Mouse (Mus musculus) cerebellum, adult 9-10 months (tissue): ENCODE results near the gene Notch1.
A peak's percentile ranks its signal among the peaks of the same experiment; 100 is the strongest.

Source experiments
- DNase-seq: peaks from one replicate; pipeline ENCODE4 v3.0.0; 2022

The Notch1 gene

GRCm38 (mm10) chr2:26516275-26516674, at the start of gene Notch1:
TSS of gene Notch1 (minus strand) at chr2:26516663.
- DNase-seq: no peak

- peak; percentile 25 for DNase-seq
Measured at GRCm38 (mm10) chr2:26566221-26566620, 49.8 kb upstream of the Notch1 start.

- peak; percentile 42 for DNase-seq
Measured at GRCm38 (mm10) chr2:26561351-26562016, 45.0 kb upstream of the Notch1 start.

GRCm38 (mm10) chr2:26560506-26560905, 44.0 kb upstream of the Notch1 start:
- no peak for DNase-seq

GRCm38 (mm10) chr2:26556535-26556993, 40.1 kb upstream of the Notch1 start:
- DNase-seq: no peak

- DNase-seq: no peak
Measured at GRCm38 (mm10) chr2:26555076-26555475, 38.6 kb upstream of the Notch1 start.

- DNase-seq: no peak
Measured at GRCm38 (mm10) chr2:26553904-26554303, 37.4 kb upstream of the Notch1 start.

GRCm38 (mm10) chr2:26552066-26552465, 35.6 kb upstream of the Notch1 start:
- no peak for DNase-seq

GRCm38 (mm10) chr2:26551446-26551845, 35.0 kb upstream of the Notch1 start:
- no peak for DNase-seq

- no peak for DNase-seq
Measured at GRCm38 (mm10) chr2:26550777-26551176, 34.3 kb upstream of the Notch1 start.

- no peak for DNase-seq
Measured at GRCm38 (mm10) chr2:26550205-26550604, 33.7 kb upstream of the Notch1 start.

- no peak for DNase-seq
Measured at GRCm38 (mm10) chr2:26549801-26550200, 33.3 kb upstream of the Notch1 start.

- peak; percentile 44 for DNase-seq
Measured at GRCm38 (mm10) chr2:26547481-26547880, 31.0 kb upstream of the Notch1 start.

GRCm38 (mm10) chr2:26544265-26544664, 27.8 kb upstream of the Notch1 start:
- DNase-seq: no peak

GRCm38 (mm10) chr2:26543768-26544167, 27.3 kb upstream of the Notch1 start:
- DNase-seq: no peak

GRCm38 (mm10) chr2:26543155-26543554, 26.7 kb upstream of the Notch1 start:
- no peak for DNase-seq

GRCm38 (mm10) chr2:26541258-26541910, 24.9 kb upstream of the Notch1 start:
- DNase-seq: no peak

- DNase-seq: no peak
Measured at GRCm38 (mm10) chr2:26540721-26541120, 24.3 kb upstream of the Notch1 start.

GRCm38 (mm10) chr2:26539516-26539915, 23.1 kb upstream of the Notch1 start:
- no peak for DNase-seq

GRCm38 (mm10) chr2:26535517-26536045, 19.1 kb upstream of the Notch1 start:
- peak; percentile 19 for DNase-seq

- no peak for DNase-seq
Measured at GRCm38 (mm10) chr2:26534616-26535015, 18.2 kb upstream of the Notch1 start.

GRCm38 (mm10) chr2:26534161-26534560, 17.7 kb upstream of the Notch1 start:
- DNase-seq: no peak

- DNase-seq: no peak
Measured at GRCm38 (mm10) chr2:26533249-26533648, 16.8 kb upstream of the Notch1 start.

GRCm38 (mm10) chr2:26531829-26532228, 15.4 kb upstream of the Notch1 start:
- no peak for DNase-seq
